Mouse (Mus musculus) hindbrain, embryonic 12.5 days (tissue): ENCODE data around the gene Pgm5. TPM values are rescaled to one million over a fixed set of nuclear protein-coding genes. Genes with fewer than 3 reads are reported as not detected.
"Not testable (repeated sequence)": the region's sequence is repeated elsewhere in the genome, so short reads cannot be mapped to it uniquely, and the experiment has no call there.

Source experiments
- ATAC-seq: fragments of 200-750 bp; cut with Nextera tagmentation; 2 replicates; pipeline ENCODE4 v1.8.0; 2017; ENCODE audit warnings: moderate TSS enrichment; ENCODE audit not compliant: low FRiP score
- H3K27ac ChIP-seq: fragments of 300-500 bp; sonication (generic); 2 replicates; pipeline ENCODE4 v1.5.1; 2016; ENCODE audit warnings: mild to moderate bottlenecking
- H3K27me3 ChIP-seq: fragments of 300-500 bp; sonication (generic); 2 replicates; pipeline ENCODE4 v1.6.1; 2016; ENCODE audit warnings: mild to moderate bottlenecking
- H3K36me3 ChIP-seq: fragments of 300-500 bp; sonication (generic); 2 replicates; pipeline ENCODE4 v1.6.1; 2016; ENCODE audit warnings: mild to moderate bottlenecking
- H3K4me1 ChIP-seq: fragments of 300-500 bp; sonication (generic); 2 replicates; pipeline ENCODE4 v1.6.1; 2016
- H3K4me2 ChIP-seq: fragments of 300-500 bp; sonication (generic); replicated peaks from 2 replicates; pipeline ENCODE4 v1.6.1; 2016; ENCODE audit warnings: mild to moderate bottlenecking
- H3K4me3 ChIP-seq: fragments of 300-500 bp; sonication (generic); 2 replicates; pipeline ENCODE4 v1.5.1; 2016; ENCODE audit warnings: mild to moderate bottlenecking
- H3K9ac ChIP-seq: fragments of 300-500 bp; sonication (generic); 2 replicates; pipeline ENCODE4 v1.6.1; 2016; ENCODE audit warnings: mild to moderate bottlenecking, moderate library complexity
- H3K9me3 ChIP-seq: fragments of 300-500 bp; sonication (generic); replicated peaks from 2 replicates; pipeline ENCODE4 v1.6.1; 2016; ENCODE audit warnings: mild to moderate bottlenecking
- whole genome bisulfite sequencing: fragments of 180-500 bp; shearing (Covaris S2); methylation state at CpG from one replicate; pipeline ENCODE4 v1.1.7; 2016; 5-methylcytosine and 5-hydroxymethylcytosine counted together
- polyA plus RNA-seq: library from polyadenylated mRNA; unstranded; fragments of >200 nt; fragmentation: Nextera tagmentation; extraction: Ambion mirVana; gene quantifications from 2 replicates; pipeline ENCODE4 v1.2.1, GENCODE M21; 2016

The Pgm5 gene
- polyA plus RNA-seq, 1 experiment from 2014 or later = 1.6 TPM

DNA sequence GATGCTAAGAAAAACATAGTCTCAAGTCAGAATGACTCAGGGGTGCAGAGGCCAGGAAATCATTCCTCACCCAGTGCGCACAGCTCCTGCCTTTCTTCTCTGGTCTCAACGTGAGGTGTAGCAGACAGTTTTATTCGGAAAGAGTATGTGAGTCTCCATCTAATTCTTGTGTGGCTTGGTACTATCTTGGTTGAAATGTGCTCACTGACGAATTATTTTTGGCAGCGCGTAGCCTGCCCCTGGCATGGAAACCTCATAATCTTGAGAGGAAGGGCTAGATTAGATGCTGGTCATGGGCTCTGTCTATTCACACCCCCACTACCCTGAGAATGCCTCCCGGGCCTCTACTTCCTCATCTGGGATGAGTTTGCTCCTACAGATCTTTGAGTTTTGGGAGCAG is 153.6 kb downstream of the Pgm5 start:
- H3K9ac ChIP-seq = no peak overlapping the region
- no peak overlapping the region for H3K4me2 ChIP-seq
- 86% methylated on average over 7 of the region's 7 CpGs for WGBS
- no peak overlapping the region for H3K4me3 ChIP-seq
- no peaks in the 10 kb centered on the region for H3K4me1 ChIP-seq
- no peaks in the 10 kb centered on the region for H3K9me3 ChIP-seq
- H3K27me3 ChIP-seq = no peaks in the 10 kb centered on the region
- no peak for ATAC-seq
- H3K36me3 ChIP-seq = no peaks in the 10 kb centered on the region
- no peak overlapping the region for H3K27ac ChIP-seq

- Histone ChIP-seq H3K36me3 (no peaks in the 10 kb centered on the region), H3K27me3 (no peaks in the 10 kb centered on the region), H3K4me1 (no peaks in the 10 kb centered on the region), H3K4me3 (no peak overlapping the region), H3K9ac (no peak overlapping the region), H3K9me3 (no peaks in the 10 kb centered on the region), H3K27ac (no peak overlapping the region), H3K4me2 (no peak overlapping the region)
- no peak for ATAC-seq
- 68% methylated on average over 7 of the region's 7 CpGs for WGBS
Observed at GRCm38 (mm10) chr19:24707071-24707906, 154.4 kb downstream of the Pgm5 start.

- Histone ChIP-seq H3K4me2 (no peak overlapping the region), H3K36me3 (no peaks in the 10 kb centered on the region), H3K27me3 (no peaks in the 10 kb centered on the region), H3K27ac (no peak overlapping the region), H3K9me3 (no peaks in the 10 kb centered on the region), H3K4me1 (no peaks in the 10 kb centered on the region), H3K4me3 (no peak overlapping the region), H3K9ac (no peak overlapping the region)
- no peak for ATAC-seq
- WGBS = 64% methylated on average over 1 of the region's 1 CpGs
Observed at GRCm38 (mm10) chr19:24705395-24705794, 156.3 kb downstream of the Pgm5 start.

DNA sequence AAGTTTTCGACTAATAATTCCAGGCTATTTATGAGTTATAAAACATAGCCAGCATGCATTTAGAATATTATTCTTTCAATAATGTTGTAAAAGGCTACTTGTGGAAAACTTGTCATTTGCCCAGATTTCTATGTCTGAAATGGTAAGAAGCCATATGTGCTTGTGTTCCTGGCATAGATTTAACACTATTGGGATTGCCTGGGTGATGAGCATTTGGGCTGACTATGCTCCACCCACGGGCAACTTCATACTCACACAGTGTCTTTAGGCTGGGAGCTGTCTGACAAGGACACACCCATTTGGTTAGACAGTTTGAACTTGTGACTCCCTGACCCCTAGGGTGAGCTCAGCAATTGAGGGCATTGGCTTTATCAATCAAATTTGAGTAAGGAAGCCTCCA is 157.3 kb downstream of the Pgm5 start:
- Histone ChIP-seq H3K27ac (no peak overlapping the region), H3K4me3 (no peak overlapping the region), H3K4me2 (no peak overlapping the region), H3K36me3 (no peaks in the 10 kb centered on the region), H3K9ac (no peak overlapping the region), H3K4me1 (no peaks in the 10 kb centered on the region), H3K27me3 (no peaks in the 10 kb centered on the region), H3K9me3 (no peaks in the 10 kb centered on the region)
- 80% methylated on average over 2 of the region's 2 CpGs for WGBS
- ATAC-seq = no peak

DNA sequence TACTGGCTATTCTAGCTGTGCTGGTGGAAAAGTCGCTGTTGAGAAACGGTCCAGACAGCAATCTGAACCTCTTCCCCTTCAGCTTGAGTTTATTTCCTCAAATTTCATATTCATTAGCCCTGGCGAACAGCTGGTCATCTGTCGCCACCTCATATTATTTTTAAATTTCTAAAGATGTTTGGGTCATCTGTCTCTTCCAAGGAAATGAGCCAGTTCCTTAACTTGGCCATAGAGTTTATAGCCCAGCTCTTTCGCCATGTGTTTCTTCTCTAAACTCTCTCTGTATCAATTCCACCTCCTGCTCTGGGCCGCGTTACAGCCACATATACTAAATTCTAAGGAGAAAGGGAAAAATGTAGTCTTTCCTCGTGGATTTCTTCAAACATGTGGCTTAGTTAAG is 158.0 kb downstream of the Pgm5 start:
- Histone ChIP-seq H3K9ac (no peak overlapping the region), H3K36me3 (no peaks in the 10 kb centered on the region), H3K4me2 (no peak overlapping the region), H3K27me3 (no peaks in the 10 kb centered on the region), H3K9me3 (no peaks in the 10 kb centered on the region), H3K4me3 (no peak overlapping the region), H3K4me1 (no peaks in the 10 kb centered on the region), H3K27ac (no peak overlapping the region)
- no peak for ATAC-seq
- 74% methylated on average over 8 of the region's 8 CpGs for WGBS

- not testable (repeated sequence) for H3K27me3 ChIP-seq, H3K4me3 ChIP-seq, H3K27ac ChIP-seq, H3K4me2 ChIP-seq, H3K36me3 ChIP-seq, H3K9ac ChIP-seq, H3K9me3 ChIP-seq, ATAC-seq, H3K4me1 ChIP-seq
- WGBS = 68% methylated on average over 1 of the region's 1 CpGs
Observed at GRCm38 (mm10) chr19:24703168-24703567, 158.5 kb downstream of the Pgm5 start.

- no peak overlapping the region for H3K27ac ChIP-seq
- H3K9ac ChIP-seq = no peak overlapping the region
- no peak overlapping the region for H3K4me2 ChIP-seq
- H3K27me3 ChIP-seq = no peaks in the 10 kb centered on the region
- no peaks in the 10 kb centered on the region for H3K9me3 ChIP-seq
- 74% methylated on average over 8 of the region's 8 CpGs for WGBS
- no peaks in the 10 kb centered on the region for H3K4me1 ChIP-seq
- no peaks in the 10 kb centered on the region for H3K36me3 ChIP-seq
- ATAC-seq = no peak
- no peak overlapping the region for H3K4me3 ChIP-seq
Observed at GRCm38 (mm10) chr19:24701716-24702115, 159.9 kb downstream of the Pgm5 start.

DNA sequence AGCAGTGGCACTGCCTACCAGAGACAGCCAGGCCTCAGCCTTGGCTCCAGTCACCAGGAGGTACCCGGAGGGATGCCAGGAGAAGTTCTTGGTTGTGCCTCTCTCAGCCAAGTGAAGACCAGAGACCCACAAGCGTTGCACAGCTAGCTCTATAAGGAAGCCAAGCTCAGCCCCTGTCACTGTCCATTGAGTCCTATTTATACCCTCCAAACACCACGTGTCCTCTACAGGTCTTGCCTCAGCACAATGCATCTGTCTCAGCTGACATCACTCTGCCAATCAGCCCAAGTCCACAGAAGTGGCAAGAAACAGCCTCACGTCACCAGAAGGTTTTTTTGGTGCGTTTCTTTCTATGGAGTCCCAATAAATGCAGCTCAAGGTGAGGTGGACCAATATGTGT is 161.0 kb downstream of the Pgm5 start:
- H3K27me3 ChIP-seq = no peaks in the 10 kb centered on the region

DNA sequence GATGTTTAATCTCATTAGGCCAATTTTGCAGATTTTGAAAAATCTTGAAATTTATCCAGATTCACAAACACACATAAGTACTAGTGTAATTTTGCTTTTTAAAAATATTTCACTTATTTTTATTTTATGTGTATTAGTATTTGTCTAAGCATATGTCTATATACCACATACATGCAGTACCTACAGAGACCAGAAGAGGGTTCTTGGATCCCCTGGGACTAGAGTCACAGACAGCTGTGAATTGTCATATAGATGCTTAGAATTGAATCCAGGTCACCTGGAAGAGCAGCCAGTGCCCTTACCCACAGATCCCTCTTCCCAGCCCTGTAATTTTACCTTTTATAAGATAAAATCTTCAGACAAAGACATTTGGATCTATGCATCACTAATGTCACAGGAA is 161.7 kb downstream of the Pgm5 start:
- Histone ChIP-seq H3K4me2 (no peak overlapping the region), H3K4me1 (no peaks in the 10 kb centered on the region), H3K9ac (no peak overlapping the region), H3K9me3 (no peaks in the 10 kb centered on the region), H3K27me3 (no peaks in the 10 kb centered on the region), H3K4me3 (no peak overlapping the region), H3K27ac (no peak overlapping the region), H3K36me3 (no peaks in the 10 kb centered on the region)
- no peak for ATAC-seq

More for the DNA sequence above, 161.0 kb downstream of the Pgm5 start:
- H3K4me2 ChIP-seq = no peak overlapping the region
- no peak overlapping the region for H3K27ac ChIP-seq
- no peak overlapping the region for H3K9ac ChIP-seq
- no peaks in the 10 kb centered on the region for H3K9me3 ChIP-seq
- no peak for ATAC-seq
- no peaks in the 10 kb centered on the region for H3K4me1 ChIP-seq
- WGBS = 85% methylated on average over 5 of the region's 5 CpGs
- H3K4me3 ChIP-seq = no peak overlapping the region
- no peaks in the 10 kb centered on the region for H3K36me3 ChIP-seq

- Histone ChIP-seq H3K4me3 (no peak overlapping the region), H3K4me1 (no peaks in the 10 kb centered on the region), H3K9me3 (no peaks in the 10 kb centered on the region), H3K36me3 (no peaks in the 10 kb centered on the region), H3K27me3 (no peaks in the 10 kb centered on the region), H3K9ac (no peak overlapping the region), H3K27ac (no peak overlapping the region), H3K4me2 (no peak overlapping the region)
- no peak for ATAC-seq
- WGBS = 69% methylated on average over 3 of the region's 3 CpGs
Observed at GRCm38 (mm10) chr19:24699196-24699595, 162.5 kb downstream of the Pgm5 start.

DNA sequence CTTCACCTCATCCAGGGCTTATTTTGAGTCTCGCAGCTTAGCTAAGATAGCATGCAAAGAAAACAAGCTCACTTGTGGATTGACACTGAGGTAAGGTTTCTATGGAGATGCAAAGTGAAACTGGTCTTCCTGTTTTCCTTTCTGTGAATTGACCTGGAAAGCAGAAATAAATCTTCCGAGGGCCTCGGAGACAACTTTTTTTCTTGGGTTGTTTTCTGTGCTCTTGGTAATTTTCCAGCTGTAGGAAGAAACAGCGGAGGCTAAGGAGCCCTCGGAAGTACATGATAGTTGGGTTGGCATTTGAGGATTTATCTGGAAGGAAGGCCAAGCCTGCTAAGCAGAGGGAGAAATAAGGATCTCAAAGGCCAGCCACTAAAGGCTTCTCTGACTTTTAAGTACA is 163.0 kb downstream of the Pgm5 start:
- no peaks in the 10 kb centered on the region for H3K27me3 ChIP-seq
- no peak overlapping the region for H3K9ac ChIP-seq
- ATAC-seq = no peak
- no peak overlapping the region for H3K27ac ChIP-seq
- no peaks in the 10 kb centered on the region for H3K36me3 ChIP-seq
- no peaks in the 10 kb centered on the region for H3K9me3 ChIP-seq
- 65% methylated on average over 5 of the region's 5 CpGs for WGBS
- H3K4me1 ChIP-seq = no peaks in the 10 kb centered on the region
- no peak overlapping the region for H3K4me3 ChIP-seq
- no peak overlapping the region for H3K4me2 ChIP-seq

- H3K9me3 ChIP-seq = no peaks in the 10 kb centered on the region
- ATAC-seq = no peak
- no peak overlapping the region for H3K9ac ChIP-seq
- no peak overlapping the region for H3K27ac ChIP-seq
- H3K36me3 ChIP-seq = no peaks in the 10 kb centered on the region
- H3K4me1 ChIP-seq = no peaks in the 10 kb centered on the region
- H3K27me3 ChIP-seq = no peaks in the 10 kb centered on the region
- WGBS = 31% methylated on average over 1 of the region's 1 CpGs
- H3K4me3 ChIP-seq = no peak overlapping the region
- H3K4me2 ChIP-seq = no peak overlapping the region
Observed at GRCm38 (mm10) chr19:24697946-24698345, 163.7 kb downstream of the Pgm5 start.

DNA sequence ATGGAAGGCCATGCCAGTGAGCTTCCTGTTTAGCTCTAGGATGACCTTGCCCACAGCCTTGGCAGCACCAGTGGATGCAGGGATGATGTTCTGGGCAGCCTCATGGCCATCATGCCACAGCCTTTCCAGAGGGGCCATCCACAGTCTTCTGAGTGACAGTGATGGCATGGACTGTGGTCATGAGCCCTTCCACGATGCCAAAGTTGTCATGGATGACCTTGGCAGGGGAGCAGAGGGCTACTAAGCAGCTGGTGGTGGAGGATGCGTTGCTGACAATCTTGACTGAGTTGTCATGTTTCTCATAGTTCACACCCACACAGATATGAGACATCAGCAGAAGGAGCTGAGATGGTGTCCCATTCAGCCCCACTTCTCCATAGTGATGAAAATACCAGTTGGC is 169.0 kb downstream of the Pgm5 start:
- 85% methylated on average over 2 of the region's 2 CpGs for WGBS
- no peak for ATAC-seq

More for the DNA sequence above, 169.0 kb downstream of the Pgm5 start:
- no peaks in the 10 kb centered on the region for H3K27me3 ChIP-seq
- H3K4me1 ChIP-seq = peaks cover 3% of the 10 kb centered on the region; the same call in 1 of the 2 replicates
- H3K36me3 ChIP-seq = no peaks in the 10 kb centered on the region
- H3K9ac ChIP-seq = no peak overlapping the region
- H3K27ac ChIP-seq = no peak overlapping the region
- H3K9me3 ChIP-seq = no peaks in the 10 kb centered on the region
- H3K4me3 ChIP-seq = no peak overlapping the region
- H3K4me2 ChIP-seq = no peak overlapping the region
